Mouse (Mus musculus): ENCODE measurements at regions not wholly inside any gene's neighbourhood (a gene's known extent, or its start where the extent isn't known, plus 50 kb on each side); places are given as distances from the start of the nearest gene placed in this dataset.
"Not testable (repeated sequence)": the region's sequence is repeated elsewhere in the genome, so short reads cannot be mapped to it uniquely, and the experiment has no call there.

DNA sequence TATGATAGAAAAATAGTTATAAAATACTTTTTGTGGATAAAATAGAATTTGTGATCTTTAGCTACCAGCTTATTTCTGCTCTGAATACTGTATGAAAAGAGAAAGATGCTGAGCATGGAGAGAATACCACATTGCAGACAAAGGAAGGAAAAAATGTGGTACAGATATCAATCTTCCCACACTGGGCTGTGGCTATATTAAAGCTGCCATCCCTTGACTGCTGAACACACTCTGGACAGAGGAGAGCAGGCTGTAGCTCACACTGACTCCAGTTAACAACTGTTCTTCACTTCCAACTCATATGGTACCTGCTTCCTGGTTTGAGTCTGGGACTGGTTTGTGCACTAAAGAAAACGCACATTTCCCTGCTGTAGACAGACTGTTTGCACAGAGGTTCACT, 76.7 kb upstream of the Try4 start:
- no peak for DNase-seq (ENCODE audit: low read depth)

DNA sequence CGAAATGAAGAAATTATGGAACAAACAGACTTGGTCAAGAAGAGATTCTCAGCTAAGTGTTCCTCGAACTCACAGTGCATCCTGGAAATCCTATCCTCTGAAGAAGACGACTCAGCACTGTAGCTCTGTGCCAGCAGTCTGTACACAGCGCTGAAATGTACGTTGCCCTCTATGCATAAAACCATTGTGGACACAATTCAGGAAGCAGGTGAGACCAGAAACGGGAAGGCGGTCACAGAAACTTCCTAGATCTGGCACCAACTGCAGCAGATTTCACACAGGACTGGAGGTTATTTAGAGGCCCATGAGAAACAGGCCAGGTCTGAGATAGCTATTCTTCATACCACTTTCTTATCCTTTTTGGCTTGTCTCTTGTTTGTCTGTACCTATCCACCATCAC, 83.7 kb upstream of the Try4 start:
- DNase-seq (ENCODE audit: low read depth) = no peak

DNA sequence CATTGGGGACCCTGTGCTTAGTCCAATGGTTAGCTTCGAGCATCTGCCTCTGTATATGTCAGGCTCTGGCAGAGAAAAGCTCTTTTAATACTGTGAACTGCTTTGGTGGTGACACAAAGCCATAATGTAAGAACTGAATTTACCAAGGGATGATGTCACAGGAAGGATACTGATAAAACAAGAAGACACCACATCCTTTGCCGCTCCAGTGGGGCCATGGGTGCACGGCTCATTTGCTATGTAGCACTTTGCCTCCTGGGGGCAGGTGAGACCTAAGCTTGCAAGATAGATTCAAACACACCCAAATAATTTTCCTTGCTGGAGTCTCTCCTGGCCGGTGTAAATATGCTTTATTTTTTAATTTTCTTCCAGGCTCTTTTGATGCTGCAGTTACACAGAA, 86.2 kb upstream of the Try4 start:
- DNase-seq (ENCODE audit: low read depth) = peak; percentile 81

DNA sequence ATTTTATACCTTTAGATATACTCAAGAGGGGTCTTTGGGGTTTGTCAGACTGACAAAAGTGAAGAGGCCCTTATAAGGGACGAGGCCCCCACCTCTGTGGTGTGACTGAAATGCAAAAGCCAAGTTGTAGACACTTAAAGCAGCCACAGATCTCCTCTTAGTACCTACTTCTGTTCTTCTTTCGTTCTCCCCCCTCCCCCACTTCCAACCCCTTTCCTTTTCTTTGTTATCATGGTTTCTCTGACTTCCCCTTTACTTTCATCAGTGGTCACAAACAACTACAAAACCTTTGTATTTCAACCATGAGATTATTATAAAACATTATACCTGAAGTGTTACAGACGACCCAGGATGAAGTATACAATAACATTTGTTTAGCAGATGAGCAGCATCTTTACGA, 96.2 kb upstream of the Try4 start:
- peak; percentile 27 for DNase-seq (ENCODE audit: low read depth)

DNA sequence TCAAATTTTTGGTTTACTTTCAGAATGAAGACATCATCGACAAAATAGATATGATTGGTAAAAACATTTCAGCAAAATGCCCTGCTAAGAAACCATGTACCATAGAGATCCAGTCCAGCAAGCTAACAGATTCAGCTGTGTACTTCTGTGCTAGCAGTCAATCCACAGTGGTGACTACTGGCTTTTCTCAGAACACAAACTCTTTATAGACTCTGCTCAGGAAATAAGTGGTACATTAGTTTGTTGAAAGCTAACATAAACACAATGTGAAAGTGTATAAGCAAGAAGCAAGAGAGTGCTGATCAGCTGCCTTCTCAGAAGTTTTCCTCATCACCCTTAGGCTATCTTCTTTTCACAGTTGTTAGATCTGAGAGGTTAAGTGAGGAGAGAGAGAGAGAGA, 99.2 kb upstream of the Try4 start:
- DNase-seq (ENCODE audit: low read depth) = peak; percentile 27

DNA sequence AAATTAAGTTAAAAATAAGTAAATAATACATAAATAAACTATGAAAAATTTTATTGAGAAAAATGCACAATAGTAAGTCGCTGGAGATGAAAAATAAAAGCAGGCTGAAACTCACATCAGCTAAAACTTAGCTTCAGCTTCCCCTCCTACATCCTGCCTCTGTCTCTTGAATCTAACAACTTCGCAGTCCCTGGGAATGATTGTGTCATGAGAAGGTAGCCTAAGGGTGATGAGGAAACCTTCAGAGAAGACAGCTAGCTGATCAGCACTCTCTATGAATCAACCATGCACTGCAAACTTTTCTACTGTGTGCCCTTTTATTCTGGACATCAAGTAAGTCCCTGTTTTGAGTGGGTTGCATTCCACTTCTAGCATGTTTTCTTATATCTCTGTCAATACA, 99.8 kb upstream of the Try4 start:
- DNase-seq (ENCODE audit: low read depth) = peak; percentile 51

DNA sequence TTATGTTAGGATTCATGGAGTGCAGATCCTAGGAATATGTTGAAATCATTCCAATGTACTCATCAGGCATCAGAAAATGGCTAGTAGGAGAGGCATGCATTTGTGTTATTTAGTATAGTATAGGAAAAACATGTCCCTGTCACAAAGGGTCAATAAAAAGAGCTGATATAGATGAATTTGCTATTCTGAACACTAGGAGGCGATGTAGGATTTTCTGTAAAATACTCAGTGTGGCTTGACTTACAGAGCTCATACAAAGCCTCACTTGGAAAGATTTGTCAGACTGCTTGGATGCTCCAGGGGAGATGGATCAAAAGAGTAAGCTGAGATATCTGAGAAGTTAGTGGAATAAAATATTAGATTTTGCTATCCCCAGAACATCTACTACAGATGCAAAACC, 107.6 kb upstream of the Try4 start:
- peak; percentile 68 for DNase-seq (ENCODE audit: low read depth)

DNA sequence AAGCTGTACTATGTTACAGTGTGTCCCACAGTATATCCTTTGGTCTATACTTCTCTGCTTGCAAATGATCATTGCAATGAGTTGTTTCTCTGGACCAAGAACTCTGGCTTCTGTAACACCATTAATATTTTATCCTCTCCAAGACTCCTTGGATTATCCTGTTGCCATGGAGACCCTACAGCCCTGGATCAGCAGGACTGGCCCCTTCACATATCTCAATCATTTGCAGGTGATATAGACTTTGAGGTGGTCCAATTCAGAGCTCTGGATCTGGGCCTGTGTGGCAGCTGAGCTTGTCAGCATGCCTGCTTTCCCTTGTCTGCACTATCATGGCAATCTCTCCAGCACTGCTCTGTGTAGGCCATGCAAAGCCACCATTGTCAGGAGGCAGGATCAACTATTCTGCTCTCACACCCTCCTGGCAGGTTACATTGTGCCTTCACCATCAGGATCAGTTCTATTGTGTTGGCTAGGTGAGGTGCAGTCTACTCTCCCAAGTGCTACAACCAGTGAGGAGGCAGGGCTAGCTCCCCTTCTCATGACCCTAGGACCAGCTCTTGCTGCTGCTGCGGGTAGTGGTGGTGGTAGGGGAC, 110.2 kb upstream of the Try4 start:
- no peak for DNase-seq (ENCODE audit: low read depth)

DNA sequence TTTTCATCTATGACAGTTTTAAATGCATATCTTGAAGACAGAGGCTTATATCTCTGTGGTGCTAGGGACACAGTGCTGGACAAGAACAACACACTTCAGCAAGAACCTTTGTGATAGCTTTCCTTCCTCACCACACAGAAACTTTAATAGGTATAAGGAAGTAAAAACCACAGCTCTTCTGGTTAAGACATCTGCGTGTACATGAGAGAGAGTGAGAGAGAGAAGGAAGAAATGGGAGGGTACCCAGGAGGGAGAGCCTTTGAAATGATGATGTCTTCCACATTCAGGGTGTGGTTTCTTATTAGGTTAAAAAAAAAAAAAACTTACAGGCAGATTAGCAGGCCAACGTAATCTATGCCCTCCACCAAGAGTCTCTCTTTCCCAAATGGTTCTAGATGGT, 113.2 kb upstream of the Try4 start:
- DNase-seq (ENCODE audit: low read depth) = peak; percentile 32

DNA sequence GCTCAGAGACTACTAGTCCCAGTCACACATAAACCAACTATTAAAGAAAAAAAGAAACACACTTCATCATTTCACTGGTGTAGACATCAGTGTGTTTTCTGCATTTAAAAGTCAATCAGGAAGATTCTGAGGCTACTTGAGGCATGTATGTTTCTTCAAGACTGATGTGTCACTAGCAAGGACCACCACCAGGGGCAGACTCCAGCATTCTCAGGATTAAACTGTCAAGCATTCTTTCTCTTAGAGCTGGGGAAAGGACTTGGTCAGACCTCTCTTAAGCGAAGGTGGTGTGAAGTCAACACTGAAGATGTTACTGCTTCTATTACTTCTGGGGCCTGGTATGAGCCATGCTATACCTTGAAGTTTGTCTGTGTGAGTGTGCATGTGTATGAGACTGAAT, 114.1 kb upstream of the Try4 start:
- DNase-seq (ENCODE audit: low read depth) = peak; percentile 55

DNA sequence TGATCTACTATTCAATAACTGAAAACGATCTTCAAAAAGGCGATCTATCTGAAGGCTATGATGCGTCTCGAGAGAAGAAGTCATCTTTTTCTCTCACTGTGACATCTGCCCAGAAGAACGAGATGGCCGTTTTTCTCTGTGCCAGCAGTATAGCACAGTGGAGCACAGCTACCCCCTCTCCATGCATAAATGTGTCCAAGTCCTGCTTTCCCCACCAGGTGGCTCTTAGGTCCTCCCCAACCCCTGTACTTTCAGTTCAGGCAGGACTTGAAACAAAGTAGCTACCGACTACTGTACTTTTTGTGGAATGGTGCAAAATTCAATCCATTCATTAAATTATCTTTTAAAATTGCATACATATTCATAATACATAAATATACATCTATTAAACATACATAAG, 123.2 kb upstream of the Try4 start:
- peak; percentile 54 for DNase-seq (ENCODE audit: low read depth)

DNA sequence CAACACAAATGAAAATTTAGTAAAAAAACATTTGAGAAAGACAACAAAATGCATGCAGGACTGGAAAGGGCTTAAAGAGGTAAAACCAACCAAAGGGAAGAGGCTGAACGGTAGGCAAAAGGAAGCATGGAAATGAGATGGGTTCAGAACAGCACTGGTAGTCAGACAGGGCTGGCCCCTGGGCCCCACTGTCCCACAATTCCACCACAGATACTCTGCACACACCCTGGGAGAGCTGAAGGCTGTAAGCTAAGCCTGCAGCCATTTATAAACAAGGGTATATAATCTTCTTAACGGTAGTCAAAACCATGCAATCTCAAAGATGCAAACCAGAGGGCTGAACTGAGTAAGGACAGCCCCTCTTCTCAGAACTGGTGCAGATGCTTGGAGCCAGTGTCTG, 124.0 kb upstream of the Try4 start:
- no peak for DNase-seq (ENCODE audit: low read depth)

DNA sequence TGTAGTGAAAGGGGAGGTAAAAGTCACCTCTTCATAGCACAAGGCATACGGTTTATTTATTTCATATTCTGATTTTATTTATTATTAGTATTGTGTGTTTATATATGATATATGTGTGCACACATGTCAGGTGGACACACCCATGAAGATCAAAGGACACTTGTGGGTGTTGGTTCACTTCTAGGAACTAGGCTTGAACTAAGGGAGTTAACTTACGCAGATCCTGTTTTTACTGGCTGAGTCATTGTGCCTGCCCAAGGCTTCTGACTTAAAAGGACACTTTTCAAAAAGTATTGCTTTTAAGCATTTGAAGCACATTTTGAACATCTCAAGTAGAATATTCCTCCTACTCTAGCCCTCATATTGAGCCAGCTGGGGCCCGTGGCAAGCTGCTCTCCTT, 124.9 kb upstream of the Try4 start:
- DNase-seq (ENCODE audit: low read depth) = peak; percentile 55

DNA sequence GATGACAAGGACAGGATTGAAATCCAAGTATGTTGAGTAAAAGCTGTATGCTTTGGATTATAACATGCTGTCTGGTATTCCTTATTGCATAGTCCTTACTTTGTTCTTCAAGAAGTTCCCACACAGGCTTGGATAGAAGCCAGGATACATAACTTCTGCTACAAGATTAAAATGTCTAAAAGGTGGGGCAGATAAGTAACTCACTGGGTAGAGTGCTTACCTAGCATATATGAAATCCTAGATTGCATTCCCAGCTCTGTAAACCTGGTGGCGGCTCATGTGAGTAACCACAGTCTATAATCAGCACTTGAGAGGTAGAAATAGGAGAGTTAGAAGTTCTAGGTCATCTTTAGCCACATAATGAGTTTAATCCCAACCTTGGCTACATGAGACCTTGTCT, 126.0 kb upstream of the Try4 start:
- no peak for DNase-seq (ENCODE audit: low read depth)

DNA sequence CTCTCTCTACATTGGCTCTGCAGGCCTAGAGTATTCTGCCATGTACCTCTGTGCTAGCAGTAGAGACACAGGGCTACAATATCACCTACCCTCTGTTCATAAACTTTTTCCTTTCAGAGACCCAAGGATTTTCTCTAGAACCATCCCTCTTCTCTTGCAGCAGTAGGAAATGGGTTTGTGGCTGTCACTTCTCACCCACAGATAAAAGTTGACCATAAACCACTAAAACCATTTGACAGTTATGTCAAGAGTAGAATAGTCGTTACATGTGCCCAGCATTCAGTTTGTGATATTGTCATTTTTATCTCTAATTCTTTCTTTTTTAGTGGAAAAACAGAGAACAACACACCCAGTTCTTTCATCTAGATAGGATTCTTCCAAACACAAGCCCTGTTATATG, 128.2 kb upstream of the 2210010C04Rik start:
- no peak for DNase-seq (ENCODE audit: low read depth)

DNA sequence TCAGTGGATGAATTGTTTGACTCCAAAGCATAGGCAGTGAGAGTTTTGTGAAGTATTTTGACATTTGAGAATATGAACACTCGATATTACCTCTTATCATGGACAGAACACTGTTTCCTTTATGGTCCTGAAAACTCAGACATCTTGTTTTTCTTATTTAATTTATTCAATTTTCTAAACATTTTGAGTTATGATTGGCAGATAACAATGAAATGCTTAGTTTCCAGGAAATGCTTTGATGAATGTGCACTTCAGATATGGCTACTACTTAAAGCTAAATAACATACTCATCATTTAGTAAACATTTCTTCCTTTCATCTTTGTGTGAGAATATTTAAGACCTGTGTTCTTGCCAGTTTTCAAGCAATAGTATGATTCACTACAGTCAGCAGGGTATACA, 126.4 kb upstream of the 2210010C04Rik start:
- no peak for DNase-seq (ENCODE audit: low read depth)

DNA sequence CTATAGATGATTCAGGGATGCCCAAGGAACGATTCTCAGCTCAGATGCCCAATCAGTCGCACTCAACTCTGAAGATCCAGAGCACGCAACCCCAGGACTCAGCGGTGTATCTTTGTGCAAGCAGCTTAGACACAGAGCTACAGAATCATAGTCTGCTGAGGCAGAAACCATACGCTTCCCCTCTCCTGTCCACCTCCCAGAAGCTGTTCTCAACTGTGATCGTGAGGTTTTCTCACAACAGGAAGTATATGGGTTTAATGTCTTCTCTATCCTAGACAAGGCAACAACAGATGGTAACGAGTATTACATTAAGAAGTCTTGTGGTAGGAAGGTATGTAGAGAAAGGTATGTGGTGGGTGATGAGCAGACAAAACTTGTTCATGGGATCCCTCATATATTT, 116.8 kb upstream of the 2210010C04Rik start:
- peak; percentile 33 for DNase-seq (ENCODE audit: low read depth)

DNA sequence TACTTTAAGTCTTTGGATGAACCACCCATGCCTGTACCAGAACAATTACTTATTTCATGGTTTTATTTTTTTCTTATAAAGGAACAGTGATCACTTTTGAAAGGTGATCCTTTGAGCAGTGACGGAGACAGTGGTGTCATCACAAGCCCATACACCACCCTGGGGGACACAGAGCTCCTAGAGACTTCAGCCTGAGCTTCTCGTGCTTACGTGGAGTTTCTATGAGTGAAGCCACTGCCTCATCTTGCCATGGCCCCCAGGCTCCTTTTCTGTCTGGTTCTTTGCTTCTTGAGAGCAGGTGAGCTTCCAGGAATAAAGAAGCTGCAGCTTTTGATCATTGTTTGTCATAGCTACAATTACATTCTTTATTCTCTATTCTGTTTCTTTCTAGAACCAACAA, 116.2 kb upstream of the 2210010C04Rik start:
- DNase-seq (ENCODE audit: low read depth) = no peak

DNA sequence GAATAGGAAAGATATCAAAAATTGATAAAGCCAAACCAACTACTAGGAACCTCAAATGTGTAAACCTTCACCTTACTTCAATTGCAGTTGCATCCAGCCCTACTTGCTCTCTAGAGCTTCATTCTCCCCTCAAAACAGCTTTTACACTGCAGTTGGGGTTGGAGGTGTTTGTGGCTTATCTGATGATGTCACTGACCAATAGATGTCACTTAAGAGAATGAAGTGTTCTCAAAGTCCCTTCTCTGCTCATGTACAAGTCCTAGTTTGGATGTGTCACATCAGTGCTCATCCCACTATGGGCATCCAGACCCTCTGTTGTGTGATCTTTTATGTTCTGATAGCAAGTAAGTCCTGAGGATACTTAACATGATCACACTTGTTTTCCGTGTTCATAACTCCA, 105.6 kb upstream of the 2210010C04Rik start:
- peak; percentile 40 for DNase-seq (ENCODE audit: low read depth)

DNA sequence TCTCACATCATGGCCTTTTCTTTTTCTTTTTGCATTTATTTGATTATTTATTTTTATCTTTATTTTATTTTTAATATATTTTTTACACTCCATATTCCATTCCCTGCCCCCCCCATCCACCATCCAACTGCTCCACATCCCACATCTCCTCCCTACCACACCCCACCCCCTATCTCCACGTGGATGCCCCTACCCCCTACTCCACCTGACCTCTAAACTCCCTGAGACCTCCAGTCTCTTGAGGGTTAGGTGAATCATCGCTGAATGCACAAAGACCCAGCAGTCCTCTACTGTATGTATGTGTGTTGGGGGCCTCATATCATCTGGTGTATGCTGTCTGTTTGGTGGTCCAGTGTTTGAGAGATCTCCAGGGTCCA, 102.1 kb upstream of the 2210010C04Rik start:
- DNase-seq (ENCODE audit: low read depth) = not testable (repeated sequence)

DNA sequence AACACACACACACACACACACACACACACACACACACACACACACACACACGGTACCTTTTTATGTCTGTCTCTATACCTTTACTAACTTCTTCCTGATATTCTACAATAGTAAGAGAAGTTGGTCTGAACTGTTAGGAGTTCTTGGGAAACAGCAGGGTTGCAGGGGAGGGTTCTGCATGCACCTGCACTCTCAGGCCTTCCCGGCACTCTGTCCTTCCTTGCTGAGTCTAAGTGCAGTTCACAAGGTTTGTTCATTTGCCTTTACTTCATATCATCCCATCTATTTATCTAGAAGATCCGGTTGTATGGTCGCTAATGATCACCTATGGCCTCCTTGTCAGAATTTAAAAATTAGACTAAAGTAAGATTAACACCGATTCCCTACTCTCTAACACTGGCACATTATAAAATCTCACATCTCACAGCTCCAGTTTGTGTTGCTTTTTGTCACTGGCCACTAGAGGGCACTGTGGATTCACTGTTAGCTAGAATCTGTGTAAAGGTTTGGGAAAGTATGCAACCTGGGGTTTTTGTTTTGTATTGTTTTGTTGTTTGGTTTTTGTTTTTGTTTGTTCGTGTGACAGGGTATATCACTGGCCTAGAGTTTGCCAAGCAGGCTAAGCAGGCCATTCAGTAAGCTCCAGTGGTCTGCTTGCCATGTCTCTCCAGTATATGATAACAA, 101.5 kb upstream of the 2210010C04Rik start:
- peak; percentile 82 for DNase-seq (ENCODE audit: low read depth)

DNA sequence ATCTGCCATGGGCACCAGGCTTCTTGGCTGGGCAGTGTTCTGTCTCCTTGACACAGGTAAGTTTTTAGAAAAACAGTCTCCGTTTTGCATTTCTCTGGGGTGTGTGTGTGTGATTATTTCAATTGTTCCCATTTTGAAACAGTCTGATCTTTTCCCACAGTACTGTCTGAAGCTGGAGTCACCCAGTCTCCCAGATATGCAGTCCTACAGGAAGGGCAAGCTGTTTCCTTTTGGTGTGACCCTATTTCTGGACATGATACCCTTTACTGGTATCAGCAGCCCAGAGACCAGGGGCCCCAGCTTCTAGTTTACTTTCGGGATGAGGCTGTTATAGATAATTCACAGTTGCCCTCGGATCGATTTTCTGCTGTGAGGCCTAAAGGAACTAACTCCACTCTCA, 99.9 kb upstream of the 2210010C04Rik start:
- no peak for DNase-seq (ENCODE audit: low read depth)

DNA sequence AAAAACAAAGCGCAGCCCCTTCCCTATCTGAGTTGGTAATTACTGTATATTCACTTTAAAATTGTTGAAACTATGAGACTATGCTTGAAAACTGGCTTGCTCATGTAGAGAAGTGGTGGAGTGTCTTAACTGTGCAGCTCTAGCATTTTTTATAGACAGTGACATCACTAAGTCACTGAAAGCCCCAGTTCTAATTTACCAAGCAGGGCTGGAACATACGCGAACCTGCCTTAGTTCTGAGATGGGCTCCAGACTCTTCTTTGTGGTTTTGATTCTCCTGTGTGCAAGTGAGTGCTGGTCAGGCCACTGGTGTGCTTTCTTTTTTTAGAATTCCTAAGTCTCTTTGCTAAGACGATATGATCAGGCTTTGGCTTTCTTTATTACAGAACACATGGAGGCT, 94.6 kb upstream of the 2210010C04Rik start:
- peak; percentile 25 for DNase-seq (ENCODE audit: low read depth)

DNA sequence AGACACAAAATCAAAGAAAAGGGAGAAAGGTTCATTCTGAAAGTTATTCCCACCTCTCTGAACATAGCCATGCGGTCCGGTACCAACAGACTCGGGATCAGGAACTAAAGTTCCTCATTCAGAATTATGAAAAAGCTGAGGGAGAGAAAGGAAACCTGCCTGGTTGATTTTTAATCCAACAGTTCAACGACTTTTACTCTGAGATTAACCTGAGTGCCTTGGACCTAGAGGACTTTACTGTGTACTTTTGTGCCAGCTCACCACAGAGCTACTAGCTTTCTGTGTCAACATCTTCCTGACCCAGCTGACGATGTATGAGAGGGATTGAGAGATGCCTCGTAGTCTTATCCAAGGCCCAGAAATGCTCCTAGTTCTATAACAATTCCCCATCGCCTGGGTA, 92.5 kb upstream of the 2210010C04Rik start:
- DNase-seq (ENCODE audit: low read depth) = no peak
